Mouse (Mus musculus) stomach, embryonic 16.5 days (tissue): Measurements from ENCODE around the gene Frmd8. TPM values are rescaled to one million over a fixed set of nuclear protein-coding genes. Genes with fewer than 3 reads are reported as not detected.

Experiments
- ATAC-seq: fragments of 200-750 bp; cut with Nextera tagmentation; 2 replicates; pipeline ENCODE4 v1.8.0; 2017; ENCODE audit warnings: moderate number of reproducible peaks, moderate TSS enrichment; ENCODE audit not compliant: insufficient read depth, low FRiP score
- H3K27ac ChIP-seq: fragments of 300-500 bp; sonication (generic); 2 replicates; pipeline ENCODE4 v1.5.1; 2014; ENCODE audit warnings: low read length
- H3K27me3 ChIP-seq: fragments of 300-500 bp; sonication (generic); 2 replicates; pipeline ENCODE4 v1.6.1; 2014; ENCODE audit warnings: low read length, control low read depth, mixed read lengths; ENCODE audit not compliant: control insufficient read depth, insufficient read depth
- H3K36me3 ChIP-seq: fragments of 300-500 bp; sonication (generic); 2 replicates; pipeline ENCODE4 v1.6.1; 2014; ENCODE audit warnings: low read length; ENCODE audit not compliant: control insufficient read depth, insufficient read depth
- H3K4me1 ChIP-seq: fragments of 300-500 bp; sonication (generic); 2 replicates; pipeline ENCODE4 v1.6.1; 2014; ENCODE audit warnings: low read length, control low read depth, mixed read lengths; ENCODE audit not compliant: control insufficient read depth, insufficient read depth
- H3K4me2 ChIP-seq: fragments of 300-500 bp; sonication (generic); 2 replicates; pipeline ENCODE4 v1.6.1; 2014; ENCODE audit warnings: low read depth, low read length, mixed read lengths
- H3K4me3 ChIP-seq: fragments of 300-500 bp; sonication (generic); replicated peaks from 2 replicates; pipeline ENCODE4 v1.5.1; 2014; ENCODE audit warnings: mild to moderate bottlenecking, low read length
- H3K9ac ChIP-seq: fragments of 300-500 bp; sonication (generic); 2 replicates; pipeline ENCODE4 v1.6.1; 2014; ENCODE audit warnings: low read length
- H3K9me3 ChIP-seq: fragments of 300-500 bp; sonication (generic); replicated peaks from 2 replicates; pipeline ENCODE4 v1.6.1; 2016; ENCODE audit warnings: low read length, control low read depth; ENCODE audit not compliant: control insufficient read depth
- WGBS: fragments of 180-500 bp; shearing (Covaris S2); extraction: QIAGEN DNeasy Blood & Tissue Kit; methylation state at CpG from one replicate; pipeline ENCODE4 v1.1.7; 2014; 5-methylcytosine and 5-hydroxymethylcytosine counted together
- polyA plus RNA-seq: library from polyadenylated mRNA; unstranded; fragments of >200 nt; fragmentation: Nextera tagmentation; extraction: Ambion mirVana; gene quantifications from 2 replicates; pipeline ENCODE4 v1.2.1, GENCODE M21; 2015

The Frmd8 gene
- polyA plus RNA-seq, 1 experiment from 2014 or later = 29.5 TPM

- peak overlapping the region; percentile 14; the same call in 1 of the 2 replicates for H3K4me2 ChIP-seq
- H3K4me1 ChIP-seq = peaks cover 54% of the 10 kb centered on the region
- WGBS = 57% methylated on average over 9 of the region's 9 CpGs
These were observed 64.1 kb downstream of the Frmd8 start for GRCm38 (mm10) chr19:5810840-5811563.

DNA sequence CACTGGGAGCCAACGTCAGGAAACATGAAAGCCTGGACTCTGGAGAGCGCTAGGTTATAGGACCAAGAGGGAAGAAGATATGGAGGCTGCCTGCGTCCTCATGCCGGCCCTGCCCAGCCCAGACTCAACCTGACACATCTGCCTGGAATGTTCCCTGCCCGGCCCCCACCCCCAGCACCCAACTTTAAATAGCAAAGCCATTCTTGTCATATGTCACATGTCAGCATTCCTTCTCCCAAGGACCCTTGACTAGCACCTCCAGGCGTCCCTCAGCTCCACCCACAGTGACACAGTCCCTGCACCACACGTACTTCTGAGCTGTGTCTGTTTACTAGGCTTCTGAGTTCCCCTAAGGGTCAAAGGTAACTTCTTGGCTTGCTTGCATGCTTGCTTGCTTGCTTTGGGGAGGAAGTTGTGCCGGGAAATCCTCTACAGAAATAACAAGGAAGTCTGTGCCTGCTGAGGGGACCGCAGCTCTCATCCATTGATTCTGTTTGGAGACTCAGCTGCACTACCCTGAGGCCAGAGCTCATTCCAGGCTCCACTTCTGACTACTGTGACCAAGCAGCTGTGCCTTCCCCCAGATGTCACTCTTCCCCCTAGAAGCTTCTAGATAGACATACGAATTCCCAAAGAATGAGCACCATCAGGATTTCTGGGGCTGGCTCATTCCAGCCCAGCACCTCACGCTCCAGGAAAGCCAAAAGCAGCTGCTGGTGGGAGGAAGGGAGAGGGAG is 64.8 kb downstream of the Frmd8 start:
- H3K27me3 ChIP-seq = no peaks in the 10 kb centered on the region
- WGBS = 23% methylated on average over 11 of the region's 11 CpGs
- H3K9ac ChIP-seq = peak overlapping the region; percentile 57
- H3K4me2 ChIP-seq = peak overlapping the region; percentile 14; the same call in 1 of the 2 replicates
- no peak overlapping the region for H3K4me3 ChIP-seq
- H3K4me1 ChIP-seq = peaks cover 57% of the 10 kb centered on the region
- H3K9me3 ChIP-seq = no peaks in the 10 kb centered on the region
- H3K27ac ChIP-seq = peak overlapping the region; percentile 95
- no peaks in the 10 kb centered on the region for H3K36me3 ChIP-seq
- peak; percentile 69 for ATAC-seq

More at GRCm38 (mm10) chr19:5810840-5811563, 64.1 kb downstream of the Frmd8 start:
- Histone ChIP-seq H3K9ac (peak overlapping the region; percentile 57; the same call in 1 of the 2 replicates), H3K9me3 (no peaks in the 10 kb centered on the region), H3K4me3 (no peak overlapping the region), H3K36me3 (no peaks in the 10 kb centered on the region), H3K27ac (peak overlapping the region; percentile 95), H3K27me3 (no peaks in the 10 kb centered on the region)
- ATAC-seq = no peak

DNA sequence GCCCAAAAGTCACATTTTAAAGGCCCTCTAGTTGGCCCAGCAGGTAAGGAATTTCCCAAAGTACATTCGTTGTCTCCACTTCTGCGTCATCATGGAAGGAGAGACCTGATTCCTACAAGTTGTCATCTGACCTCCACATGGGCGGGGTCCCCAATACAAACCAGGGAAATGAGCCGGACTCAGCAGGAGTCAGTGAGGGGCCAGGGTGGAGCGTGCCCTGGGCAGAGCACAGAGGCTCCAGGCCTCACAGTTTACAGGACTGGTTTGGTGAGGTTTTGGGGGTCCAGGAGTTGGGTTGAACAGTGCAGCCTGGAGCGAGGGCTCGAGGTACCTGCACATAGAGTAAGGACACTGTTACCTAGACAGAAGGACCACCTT is 65.4 kb downstream of the Frmd8 start:
- 46% methylated on average over 7 of the region's 7 CpGs for WGBS
- no peak overlapping the region for H3K4me3 ChIP-seq
- H3K4me1 ChIP-seq = peaks cover 60% of the 10 kb centered on the region
- ATAC-seq = peak; percentile 37; the same call in 1 of the 2 replicates
- H3K4me2 ChIP-seq = peak overlapping the region; percentile 14; the same call in 1 of the 2 replicates
- no peaks in the 10 kb centered on the region for H3K27me3 ChIP-seq
- H3K27ac ChIP-seq = peak overlapping the region; percentile 95
- no peaks in the 10 kb centered on the region for H3K36me3 ChIP-seq
- H3K9ac ChIP-seq = peak overlapping the region; percentile 57
- H3K9me3 ChIP-seq = no peaks in the 10 kb centered on the region

DNA sequence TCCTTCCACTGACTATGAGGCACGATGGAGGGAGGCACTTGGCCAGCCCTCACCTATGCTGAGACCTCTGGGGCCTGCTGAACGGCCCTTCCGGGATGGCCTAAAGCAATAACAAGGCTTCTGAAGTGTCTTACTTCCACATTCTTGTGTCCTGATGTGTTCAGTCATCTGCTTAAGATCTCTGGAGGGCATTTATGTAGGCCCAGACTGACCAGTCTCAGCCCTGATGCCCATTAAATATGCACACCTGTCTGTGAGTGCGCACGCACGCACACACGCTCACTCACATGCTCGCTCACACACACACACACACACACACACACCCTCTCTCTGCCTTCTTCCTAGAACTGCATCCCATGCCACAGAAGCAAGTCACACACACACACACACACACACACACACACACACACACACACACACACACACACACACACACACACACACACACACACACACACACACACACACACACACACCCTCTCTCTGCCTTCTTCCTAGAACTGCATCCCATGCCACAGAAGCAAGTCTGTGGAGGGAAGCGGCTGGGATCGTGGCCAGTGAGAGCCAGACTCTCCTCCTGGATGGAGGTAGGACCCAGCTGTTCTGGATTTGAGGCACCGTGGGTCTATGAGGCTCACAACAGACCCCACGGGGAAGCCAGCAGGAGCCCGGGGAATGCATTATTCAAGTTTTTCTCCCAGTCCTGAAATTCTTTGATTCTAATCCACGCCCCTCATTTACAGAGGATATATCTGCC is 65.9 kb downstream of the Frmd8 start:
- Histone ChIP-seq H3K9ac (peak overlapping the region; percentile 57; the same call in 1 of the 2 replicates), H3K4me1 (peaks cover 66% of the 10 kb centered on the region), H3K27ac (peak overlapping the region; percentile 95), H3K4me3 (no peak overlapping the region), H3K4me2 (peak overlapping the region; percentile 14; the same call in 1 of the 2 replicates), H3K9me3 (no peaks in the 10 kb centered on the region), H3K27me3 (no peaks in the 10 kb centered on the region), H3K36me3 (no peaks in the 10 kb centered on the region)
- no peak for ATAC-seq
- 52% methylated on average over 14 of the region's 14 CpGs for WGBS

DNA sequence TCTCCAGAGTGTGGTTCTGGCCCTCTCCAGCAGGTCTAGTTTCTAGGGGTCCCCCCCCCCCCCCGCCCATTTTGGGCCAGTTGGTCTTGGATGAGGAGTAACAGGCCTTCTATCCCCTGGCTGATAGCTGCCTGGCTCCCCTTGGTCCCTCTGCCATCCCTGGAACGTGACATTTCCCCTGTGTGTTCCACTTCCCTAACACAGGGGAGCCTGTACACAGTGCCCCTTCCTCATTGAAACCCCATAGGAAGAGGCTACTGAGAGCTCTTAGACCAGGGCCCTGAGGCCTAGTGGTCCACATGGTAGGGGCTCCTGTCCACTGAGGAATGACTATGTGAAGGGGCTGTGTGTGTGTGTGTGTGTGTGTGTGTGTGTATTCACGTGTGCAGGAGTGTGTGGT is 67.3 kb downstream of the Frmd8 start:
- peak overlapping the region; percentile 92; the same call in 1 of the 2 replicates for H3K27ac ChIP-seq
- no peak overlapping the region for H3K4me2 ChIP-seq
- 65% methylated on average over 3 of the region's 3 CpGs for WGBS
- H3K36me3 ChIP-seq = no peaks in the 10 kb centered on the region
- H3K9me3 ChIP-seq = no peaks in the 10 kb centered on the region
- no peaks in the 10 kb centered on the region for H3K27me3 ChIP-seq
- no peak overlapping the region for H3K4me3 ChIP-seq
- H3K9ac ChIP-seq = 0 out of 2 replicates have a peak overlapping the region, but pooled peaks have one; percentile 1
- no peak for ATAC-seq
- peaks cover 69% of the 10 kb centered on the region for H3K4me1 ChIP-seq

GRCm38 (mm10) chr19:5806809-5807205 is 68.3 kb downstream of the Frmd8 start:
- H3K4me2 ChIP-seq = 0 out of 2 replicates have a peak overlapping the region, but pooled peaks have one; percentile 30
- WGBS = 23% methylated on average over 6 of the region's 6 CpGs
- H3K4me1 ChIP-seq = peaks cover 60% of the 10 kb centered on the region

DNA sequence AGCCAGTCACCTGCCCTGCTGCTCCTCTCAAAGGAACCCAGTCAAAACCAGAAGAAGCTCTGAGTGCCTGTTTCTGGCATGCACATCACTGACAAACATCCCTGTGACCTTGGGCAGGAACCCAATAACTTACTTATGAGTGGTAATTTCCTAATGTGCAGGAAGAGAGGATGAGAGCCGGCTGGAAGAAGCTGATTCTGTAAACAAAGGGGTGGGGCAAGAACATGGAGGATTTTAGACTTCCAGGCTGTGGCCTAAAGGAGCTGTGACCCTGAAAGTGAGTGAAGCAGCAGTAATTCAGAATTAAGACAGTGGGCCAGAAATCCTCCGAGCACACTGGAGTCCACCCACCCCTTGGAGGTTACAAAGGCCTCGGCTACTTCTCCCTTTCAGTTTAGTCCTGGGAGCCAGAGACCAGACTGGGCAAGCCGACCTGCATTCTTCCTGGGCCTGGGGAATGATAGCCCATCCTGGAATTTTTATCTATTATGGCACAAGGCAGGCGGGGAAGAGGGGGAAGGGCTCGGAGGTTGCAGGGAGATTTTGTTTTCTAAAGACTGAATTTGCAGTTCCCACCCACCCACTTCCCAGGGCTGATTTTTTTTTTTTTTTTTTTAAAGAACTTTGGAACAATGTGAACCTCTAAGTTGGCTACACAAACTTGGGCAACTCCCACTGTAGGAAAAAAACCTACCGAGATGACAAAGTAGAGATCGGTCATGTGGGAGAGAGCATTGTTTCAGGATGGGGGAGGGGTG is 68.8 kb downstream of the Frmd8 start:
- 5% methylated on average over 8 of the region's 8 CpGs for WGBS
- Histone ChIP-seq H3K4me3 (no peak overlapping the region), H3K36me3 (no peaks in the 10 kb centered on the region), H3K4me2 (peak overlapping the region; percentile 30; the same call in 1 of the 2 replicates), H3K27me3 (no peaks in the 10 kb centered on the region), H3K9me3 (no peaks in the 10 kb centered on the region), H3K27ac (peak overlapping the region; percentile 92), H3K9ac (peak overlapping the region; percentile 55), H3K4me1 (peaks cover 55% of the 10 kb centered on the region)
- no peak for ATAC-seq

More at GRCm38 (mm10) chr19:5806809-5807205, 68.3 kb downstream of the Frmd8 start:
- Histone ChIP-seq H3K9ac (peak overlapping the region; percentile 55), H3K27me3 (no peaks in the 10 kb centered on the region), H3K4me3 (no peak overlapping the region), H3K27ac (peak overlapping the region; percentile 92), H3K36me3 (no peaks in the 10 kb centered on the region), H3K9me3 (no peaks in the 10 kb centered on the region)
- ATAC-seq = no peak

DNA sequence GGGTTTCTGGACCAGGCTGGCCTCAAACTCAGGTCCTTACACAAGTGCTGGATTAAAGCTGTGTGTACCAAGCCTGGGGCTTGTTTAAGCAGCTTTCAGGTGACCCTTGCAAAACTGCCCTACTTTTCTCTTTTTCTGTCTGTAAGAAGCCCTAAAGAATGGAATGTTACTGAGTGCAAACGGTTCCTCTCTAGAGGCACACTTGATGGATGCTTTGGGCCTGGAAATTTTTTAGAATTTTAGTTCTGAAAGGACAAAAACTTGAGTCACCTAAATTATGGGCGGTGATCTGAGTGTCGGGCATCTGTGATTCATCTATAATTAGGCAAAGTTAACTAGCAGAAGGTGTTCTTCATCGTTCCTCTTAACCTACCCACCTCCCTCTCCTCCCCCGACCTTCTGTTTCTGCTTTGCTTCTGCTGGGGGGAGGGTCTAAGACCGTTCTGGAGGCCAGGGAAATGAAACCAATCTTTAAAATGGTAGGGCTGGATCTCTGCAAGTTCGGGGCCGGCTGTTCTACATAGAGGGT is 70.6 kb downstream of the Frmd8 start:
- Histone ChIP-seq H3K4me3 (0 out of 2 replicates have a peak overlapping the region, but pooled peaks have one; percentile 42), H3K27me3 (no peaks in the 10 kb centered on the region), H3K4me2 (peak overlapping the region; percentile 70), H3K9me3 (no peaks in the 10 kb centered on the region), H3K4me1 (peaks cover 37% of the 10 kb centered on the region), H3K36me3 (no peaks in the 10 kb centered on the region), H3K27ac (peak overlapping the region; percentile 100), H3K9ac (peak overlapping the region; percentile 77)
- ATAC-seq = no peak
- 27% methylated on average over 8 of the region's 8 CpGs for WGBS
